Comparison of ENCODE assay signal across 21 mouse cellular contexts in the genomic region with DNA sequence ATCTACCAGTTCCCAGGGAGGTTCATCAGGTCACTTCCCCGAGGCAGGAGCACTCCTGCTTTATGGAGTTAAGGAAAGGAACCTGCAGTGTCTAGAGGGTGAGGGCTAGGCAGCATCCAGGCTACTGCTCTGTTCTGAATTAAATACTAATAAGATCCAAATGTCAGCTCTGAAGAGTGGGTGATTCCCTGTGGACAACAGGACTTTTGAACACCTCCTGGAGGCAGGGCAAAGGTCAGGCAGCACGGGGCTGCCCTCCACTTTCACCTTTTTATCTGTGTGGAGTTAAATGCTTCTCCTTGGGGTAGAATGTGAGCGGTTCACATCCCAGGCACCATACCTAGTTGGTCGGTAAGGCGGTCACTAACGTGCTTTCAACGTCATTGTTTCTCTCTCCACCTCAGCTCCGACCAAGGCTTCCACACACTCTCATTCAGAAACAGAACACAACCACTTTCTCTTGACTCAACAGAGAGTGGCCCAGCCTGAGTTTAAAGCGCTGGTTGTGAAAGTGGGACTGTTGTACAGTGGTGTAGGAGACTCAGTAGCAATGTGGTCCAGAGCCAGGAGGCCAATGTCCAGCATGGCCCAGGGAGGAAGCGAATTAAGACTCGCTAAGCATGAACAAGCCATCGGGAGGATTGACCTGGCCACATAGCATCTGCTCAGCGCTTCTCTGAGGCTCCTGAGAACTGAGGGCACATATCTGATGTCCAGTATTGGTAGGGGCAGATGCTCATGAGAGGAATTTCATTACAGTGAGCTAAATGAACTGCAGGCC.
A peak's percentile ranks its signal among the peaks of the same experiment; 100 is the strongest.
DNase-seq lines count a peak whose midpoint lies in the region; ATAC-seq and TF ChIP-seq lines count a peak whose summit lies in the region.
"Had no signal": no experiment of that assay in that cellular context is flagged by ENCODE, and none has a peak within 500 bp of the region (broad histone marks: within the 10 kb centered on the region; RNA-seq: fewer than 3 reads in every experiment).

No protein-coding gene starts in this region.

- H3K27me3 ChIP-seq in kidney, embryonic 14.5 days (ENCODE audit: control insufficient read depth, insufficient read depth, low read length): no peaks in the 10 kb centered on the region
- H3K27me3 ChIP-seq in liver, adult 2 months (ENCODE audit: control insufficient read depth, insufficient read depth, low read length): no peaks in the 10 kb centered on the region
- no peaks in the 10 kb centered on the region for H3K27me3 ChIP-seq in liver, postnatal 0 days (ENCODE audit: insufficient read depth, low read length)
- H3K27me3 ChIP-seq in embryonic facial prominence, embryonic 11.5 days (ENCODE audit: control insufficient read depth, insufficient read depth, low read length): no peaks in the 10 kb centered on the region
- H3K27me3 ChIP-seq in limb, embryonic 11.5 days (ENCODE audit: control insufficient read depth, insufficient read depth, low read length): no peaks in the 10 kb centered on the region
- H3K27me3 ChIP-seq: forebrain, embryonic 15.5 days; hindbrain, embryonic 15.5 days had no signal

- H3K4me2 ChIP-seq in kidney, embryonic 14.5 days (replicated peaks; ENCODE audit: low read depth, low read length): no peak overlapping the region
- H3K4me2 ChIP-seq in liver, postnatal 0 days (ENCODE audit: low read depth, low read length): no peak overlapping the region
- no peak overlapping the region for H3K4me2 ChIP-seq in embryonic facial prominence, embryonic 11.5 days (ENCODE audit: low read depth, low read length)
- no peak overlapping the region for H3K4me2 ChIP-seq in limb, embryonic 11.5 days (ENCODE audit: low read depth, severe bottlenecking)
- H3K4me2 ChIP-seq: forebrain, embryonic 15.5 days; hindbrain, embryonic 15.5 days had no signal

- peak; percentile 47 for DNase-seq in kidney, adult 11 months
- peak; percentile 46 for DNase-seq in liver, adult 2 months (ENCODE audit: extremely low read depth, low read depth, low spot score)
- DNase-seq in liver, postnatal 0 days: no peak
- peak; percentile 54 for DNase-seq in embryonic facial prominence, embryonic 11.5 days (ENCODE audit: low spot score)
- peak; percentile 38 for DNase-seq in limb, embryonic 11.5 days (ENCODE audit: low spot score)
- no peak for DNase-seq in ovary, postnatal 36 days (ENCODE audit: low spot score)
- DNase-seq: adrenal gland, adult 2 months; adrenal gland, postnatal 14 days; cerebellum, adult 11 months; cerebellum, adult 2 months; cerebellum, adult 9-11 months; cerebellum, postnatal 25 days; gastrocnemius, postnatal 10 days; gastrocnemius, postnatal 36 days; heart, adult 2 months; heart, postnatal 36 days had no signal

- ATAC-seq in kidney, embryonic 14.5 days (ENCODE audit: low FRiP score, low TSS enrichment): no peak
- ATAC-seq in liver, postnatal 0 days: no peak
- ATAC-seq in embryonic facial prominence, embryonic 11.5 days (replicated peaks; ENCODE audit: insufficient number of reproducible peaks, low FRiP score, low TSS enrichment, low read depth): no peak
- ATAC-seq in limb, embryonic 11.5 days (ENCODE audit: insufficient number of reproducible peaks, low FRiP score, low TSS enrichment, low read depth): no peak
- ATAC-seq: CD4-positive, CD25-positive, alpha-beta regulatory T cell, adult 4 months; forebrain, embryonic 15.5 days had no signal

- H3K9me3 ChIP-seq in kidney, embryonic 14.5 days (ENCODE audit: control insufficient read depth, low read length): no peaks in the 10 kb centered on the region
- H3K9me3 ChIP-seq in liver, postnatal 0 days (ENCODE audit: low read length): no peaks in the 10 kb centered on the region
- H3K9me3 ChIP-seq in embryonic facial prominence, embryonic 11.5 days (replicated peaks; ENCODE audit: control insufficient read depth, low read length): no peaks in the 10 kb centered on the region
- no peaks in the 10 kb centered on the region for H3K9me3 ChIP-seq in limb, embryonic 11.5 days (ENCODE audit: control insufficient read depth, low read length)
- H3K9me3 ChIP-seq: forebrain, embryonic 15.5 days; heart, embryonic 10.5 days; hindbrain, embryonic 15.5 days had no signal

- 83% methylated on average over 13 of the region's 13 CpGs for WGBS in kidney, embryonic 14.5 days
- 61% methylated on average over 13 of the region's 13 CpGs for WGBS in liver, adult 2 months
- 69% methylated on average over 13 of the region's 13 CpGs for WGBS in liver, postnatal 0 days (ENCODE audit: insufficient replicate concordance)
- WGBS in embryonic facial prominence, embryonic 11.5 days: 45% methylated on average over 13 of the region's 13 CpGs
- WGBS in limb, embryonic 11.5 days: 40% methylated on average over 13 of the region's 13 CpGs

- no peaks in the 10 kb centered on the region for H3K79me2 ChIP-seq in liver, adult 2 months (ENCODE audit: control insufficient read depth, insufficient read depth, low read length)

- H3K27ac ChIP-seq in kidney, embryonic 14.5 days (ENCODE audit: low read depth, low read length): no peak overlapping the region
- H3K27ac ChIP-seq in liver, adult 2 months (replicated peaks; ENCODE audit: insufficient read depth, low read depth, low read length): no peak overlapping the region
- H3K27ac ChIP-seq in liver, postnatal 0 days (ENCODE audit: low read depth): no peak overlapping the region
- H3K27ac ChIP-seq in embryonic facial prominence, embryonic 11.5 days (replicated peaks; ENCODE audit: low read depth, low read length): no peak overlapping the region
- no peak overlapping the region for H3K27ac ChIP-seq in limb, embryonic 11.5 days (replicated peaks; ENCODE audit: low read depth, low read length)
- H3K27ac ChIP-seq: forebrain, embryonic 15.5 days; heart, adult 2 months; heart, embryonic 10.5 days; hindbrain, embryonic 15.5 days had no signal

- TF ChIP-seq CTCF in liver, adult 2 months (IDR thresholded peaks at IDR 0.05; ENCODE audit: low read depth, low read length): no peak
- no peak for TF ChIP-seq CTCF in liver, postnatal 0 days (IDR thresholded peaks at IDR 0.05; ENCODE audit: low read depth)

- TF ChIP-seq POLR2A in liver, adult 2 months (IDR thresholded peaks at IDR 0.05; ENCODE audit: extremely low read depth, insufficient read depth, low read length): no peak

- H3K9ac ChIP-seq in kidney, embryonic 14.5 days (ENCODE audit: low read depth, low read length): no peak overlapping the region
- H3K9ac ChIP-seq in liver, adult 2 months (ENCODE audit: low read depth, low read length): no peak overlapping the region
- no peak overlapping the region for H3K9ac ChIP-seq in liver, postnatal 0 days (replicated peaks)
- H3K9ac ChIP-seq in embryonic facial prominence, embryonic 11.5 days (replicated peaks; ENCODE audit: low read length): no peak overlapping the region
- H3K9ac ChIP-seq in limb, embryonic 11.5 days (ENCODE audit: low read length): no peak overlapping the region
- H3K9ac ChIP-seq: forebrain, embryonic 15.5 days; hindbrain, embryonic 15.5 days had no signal

- no peak overlapping the region for H3K4me3 ChIP-seq in kidney, embryonic 14.5 days (ENCODE audit: low read length)
- H3K4me3 ChIP-seq in liver, adult 2 months (ENCODE audit: insufficient read depth, low read depth, low read length): no peak overlapping the region
- H3K4me3 ChIP-seq in liver, postnatal 0 days (ENCODE audit: low read depth, low read length): no peak overlapping the region
- no peak overlapping the region for H3K4me3 ChIP-seq in embryonic facial prominence, embryonic 11.5 days (ENCODE audit: low read depth, low read length)
- no peak overlapping the region for H3K4me3 ChIP-seq in limb, embryonic 11.5 days (ENCODE audit: low read depth, low read length)
- H3K4me3 ChIP-seq: forebrain, embryonic 15.5 days; heart, adult 2 months; heart, embryonic 10.5 days; hindbrain, embryonic 15.5 days had no signal

- peaks cover 11% of the 10 kb centered on the region for H3K4me1 ChIP-seq in kidney, embryonic 14.5 days (ENCODE audit: control insufficient read depth, insufficient read depth, low read length)
- peaks cover 14% of the 10 kb centered on the region for H3K4me1 ChIP-seq in liver, adult 2 months (ENCODE audit: control insufficient read depth, insufficient read depth, low read length)
- 0 out of 2 replicates have a peak, but pooled peaks cover 5% of the 10 kb centered on the region for H3K4me1 ChIP-seq in liver, postnatal 0 days (ENCODE audit: insufficient read depth)
- H3K4me1 ChIP-seq in embryonic facial prominence, embryonic 11.5 days (ENCODE audit: control insufficient read depth, insufficient read depth, low read length): peaks cover 6% of the 10 kb centered on the region
- H3K4me1 ChIP-seq in limb, embryonic 11.5 days (ENCODE audit: control insufficient read depth, insufficient read depth, low read length): peaks cover 16% of the 10 kb centered on the region

- H3K36me3 ChIP-seq in kidney, embryonic 14.5 days (ENCODE audit: control insufficient read depth, insufficient read depth, low read length): no peaks in the 10 kb centered on the region
- no peaks in the 10 kb centered on the region for H3K36me3 ChIP-seq in liver, adult 2 months (ENCODE audit: control insufficient read depth, insufficient read depth, low read length)
- H3K36me3 ChIP-seq in liver, postnatal 0 days (replicated peaks; ENCODE audit: insufficient read depth, low read length): no peaks in the 10 kb centered on the region
- no peaks in the 10 kb centered on the region for H3K36me3 ChIP-seq in embryonic facial prominence, embryonic 11.5 days (replicated peaks; ENCODE audit: control insufficient read depth, insufficient read depth, low read depth, low read length)
- H3K36me3 ChIP-seq in limb, embryonic 11.5 days (ENCODE audit: control insufficient read depth, insufficient read depth, low read length): no peaks in the 10 kb centered on the region
- H3K36me3 ChIP-seq: forebrain, embryonic 15.5 days; heart, embryonic 10.5 days; hindbrain, embryonic 15.5 days had no signal

- no peak for TF ChIP-seq EP300 in liver, postnatal 0 days (IDR thresholded peaks at IDR 0.05; ENCODE audit: low read depth)

Comparison
In these comparisons a context has a peak if more than half of its experiments do, and no peak if none do; other contexts are left out.
1. DNase-seq: peak in kidney, adult 11 months (single experiment), liver, adult 2 months (single experiment), embryonic facial prominence, embryonic 11.5 days (single experiment) and limb, embryonic 11.5 days (single experiment); none in liver, postnatal 0 days (single experiment) and ovary, postnatal 36 days (single experiment).